Mouse (Mus musculus): ENCODE measurements around the gene Pbrm1. TPM values are rescaled to one million over a fixed set of nuclear protein-coding genes. Genes with fewer than 3 reads are reported as not detected.
A peak's percentile ranks its signal among the peaks of the same experiment; 100 is the strongest.

Gene Pbrm1
- polyA plus RNA-seq, 1 experiment from 2014 or later = 84.6 TPM

- Histone ChIP-seq H3K4me2 (ENCODE audit: low read depth, low read length) (no peak overlapping the region), H3K27ac (replicated peaks; ENCODE audit: low read depth, low read length) (no peak overlapping the region), H3K4me3 (ENCODE audit: low read depth, low read length) (no peak overlapping the region), H3K9ac (ENCODE audit: low read depth, low read length) (no peak overlapping the region), H3K36me3 (ENCODE audit: control insufficient read depth, insufficient read depth, low read length) (no peaks in the 10 kb centered on the region), H3K9me3 (ENCODE audit: control insufficient read depth, low read length) (no peaks in the 10 kb centered on the region), H3K4me1 (ENCODE audit: control insufficient read depth, insufficient read depth, low read length) (peaks cover 5% of the 10 kb centered on the region; the same call in 1 of the 2 replicates), H3K27me3 (replicated peaks; ENCODE audit: control insufficient read depth, insufficient read depth, low read length) (no peaks in the 10 kb centered on the region)
- DNase-seq (ENCODE audit: low spot score) = no peak
- ATAC-seq (ENCODE audit: low read depth) = no peak
- 80% methylated on average over 8 of the region's 8 CpGs for WGBS
These were observed 145.1 kb downstream of the Pbrm1 start for GRCm38 (mm10) chr14:31164067-31164466.

DNA sequence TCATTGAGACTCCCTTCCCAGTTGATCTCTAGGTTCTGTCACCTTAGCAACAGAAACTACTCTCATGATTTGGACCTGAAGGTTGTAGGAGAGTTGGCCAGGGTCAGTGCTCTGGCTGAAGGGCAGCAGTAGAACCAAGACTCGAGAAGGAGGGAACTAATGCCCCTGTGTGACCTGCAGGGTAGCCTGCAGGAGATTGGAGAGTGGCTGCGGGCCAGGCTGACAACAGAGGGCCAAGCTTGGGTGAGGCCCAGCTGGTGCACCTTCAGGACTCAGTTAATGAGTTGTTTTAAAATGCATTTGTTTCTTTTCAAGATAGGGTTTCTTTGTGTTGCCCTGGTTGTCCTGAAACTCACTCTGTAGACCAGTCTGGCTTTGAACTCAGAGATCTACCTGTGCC, 146.1 kb downstream of the Pbrm1 start:
- no peak overlapping the region for H3K27ac ChIP-seq (replicated peaks; ENCODE audit: low read depth, low read length)
- DNase-seq (ENCODE audit: low spot score) (no peak), ATAC-seq (ENCODE audit: low read depth) (no peak)
- H3K9me3 ChIP-seq (ENCODE audit: control insufficient read depth, low read length) = no peaks in the 10 kb centered on the region
- no peak overlapping the region for H3K9ac ChIP-seq (ENCODE audit: low read depth, low read length)
- H3K36me3 ChIP-seq (ENCODE audit: control insufficient read depth, insufficient read depth, low read length) = 0 out of 2 replicates have a peak, but pooled peaks cover 5% of the 10 kb centered on the region
- no peak overlapping the region for H3K4me3 ChIP-seq (ENCODE audit: low read depth, low read length)
- no peak overlapping the region for H3K4me2 ChIP-seq (ENCODE audit: low read depth, low read length)
- no peaks in the 10 kb centered on the region for H3K27me3 ChIP-seq (replicated peaks; ENCODE audit: control insufficient read depth, insufficient read depth, low read length)
- H3K4me1 ChIP-seq (ENCODE audit: control insufficient read depth, insufficient read depth, low read length) = peaks cover 5% of the 10 kb centered on the region; the same call in 1 of the 2 replicates
- WGBS = 48% methylated on average over 2 of the region's 2 CpGs

DNA sequence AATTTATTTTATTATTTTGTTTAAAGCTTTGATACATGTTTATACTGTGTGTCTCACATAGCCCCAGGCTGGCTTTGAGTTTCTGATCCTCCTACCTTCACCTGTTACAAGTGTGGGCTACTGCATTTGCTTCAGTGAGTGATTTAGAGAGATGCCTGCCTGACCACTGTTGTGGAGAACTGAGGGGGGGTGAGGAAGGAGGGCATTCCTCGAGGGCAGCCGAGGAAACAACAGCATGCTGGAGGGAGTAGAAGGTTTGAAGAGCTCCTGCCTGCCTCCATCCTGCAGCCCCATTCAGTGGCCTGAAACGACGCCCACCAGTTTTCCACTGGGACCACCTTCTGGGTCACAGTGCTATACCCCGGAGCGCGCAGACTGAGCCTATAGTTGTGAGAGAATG, 146.5 kb downstream of the Pbrm1 start:
- ATAC-seq (ENCODE audit: low read depth) (no peak), DNase-seq (ENCODE audit: low spot score) (no peak)
- 57% methylated on average over 7 of the region's 7 CpGs for WGBS
- H3K36me3 ChIP-seq (ENCODE audit: control insufficient read depth, insufficient read depth, low read length) = peaks cover 9% of the 10 kb centered on the region; the same call in 1 of the 2 replicates
- no peak overlapping the region for H3K9ac ChIP-seq (ENCODE audit: low read depth, low read length)
- no peak overlapping the region for H3K4me2 ChIP-seq (ENCODE audit: low read depth, low read length)
- no peak overlapping the region for H3K27ac ChIP-seq (replicated peaks; ENCODE audit: low read depth, low read length)
- no peak overlapping the region for H3K4me3 ChIP-seq (ENCODE audit: low read depth, low read length)
- H3K27me3 ChIP-seq (replicated peaks; ENCODE audit: control insufficient read depth, insufficient read depth, low read length) = no peaks in the 10 kb centered on the region
- H3K4me1 ChIP-seq (ENCODE audit: control insufficient read depth, insufficient read depth, low read length) = peaks cover 5% of the 10 kb centered on the region; the same call in 1 of the 2 replicates
- no peaks in the 10 kb centered on the region for H3K9me3 ChIP-seq (ENCODE audit: control insufficient read depth, low read length)

- H3K4me3 ChIP-seq (ENCODE audit: low read depth, low read length) = no peak overlapping the region
- no peak overlapping the region for H3K9ac ChIP-seq (ENCODE audit: low read depth, low read length)
- 0 out of 2 replicates have a peak overlapping the region, but pooled peaks have one; percentile 33 for H3K27ac ChIP-seq (replicated peaks; ENCODE audit: low read depth, low read length)
- peaks cover 16% of the 10 kb centered on the region for H3K36me3 ChIP-seq (ENCODE audit: control insufficient read depth, insufficient read depth, low read length)
- H3K9me3 ChIP-seq (ENCODE audit: control insufficient read depth, low read length) = no peaks in the 10 kb centered on the region
- no peaks in the 10 kb centered on the region for H3K27me3 ChIP-seq (replicated peaks; ENCODE audit: control insufficient read depth, insufficient read depth, low read length)
- no peak for ATAC-seq (ENCODE audit: low read depth)
- peaks cover 5% of the 10 kb centered on the region; the same call in 1 of the 2 replicates for H3K4me1 ChIP-seq (ENCODE audit: control insufficient read depth, insufficient read depth, low read length)
- peak overlapping the region; percentile 8; the same call in 1 of the 2 replicates for H3K4me2 ChIP-seq (ENCODE audit: low read depth, low read length)
- peak; percentile 26 for DNase-seq (ENCODE audit: low spot score)
- WGBS = 55% methylated on average over 10 of the region's 10 CpGs
These were observed 147.2 kb downstream of the Pbrm1 start for GRCm38 (mm10) chr14:31165991-31166630.

DNA sequence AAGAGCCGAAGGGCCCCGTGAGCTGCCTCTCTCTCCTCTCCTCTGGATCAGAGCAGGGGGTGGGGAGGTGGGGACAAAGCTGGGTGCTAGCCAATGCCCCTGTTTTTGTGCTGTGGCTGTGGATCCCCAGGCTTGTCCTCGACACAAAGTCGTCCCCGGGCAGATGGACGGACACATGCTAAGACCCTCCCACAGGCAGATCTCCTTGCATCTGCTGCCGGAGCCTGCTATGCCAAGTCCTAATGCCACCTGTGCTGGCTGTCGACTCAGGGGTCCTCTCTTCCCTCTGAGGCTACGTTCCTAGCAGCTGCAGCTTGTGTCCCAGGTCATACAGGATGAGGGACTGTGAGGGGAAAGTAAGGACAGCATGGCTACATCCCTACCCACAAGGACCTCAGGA, 147.9 kb downstream of the Pbrm1 start:
- DNase-seq (ENCODE audit: low spot score) (no peak), ATAC-seq (ENCODE audit: low read depth) (no peak)
- Histone ChIP-seq H3K4me2 (ENCODE audit: low read depth, low read length) (peak overlapping the region; percentile 23; the same call in 1 of the 2 replicates), H3K9ac (ENCODE audit: low read depth, low read length) (0 out of 2 replicates have a peak overlapping the region, but pooled peaks have one; percentile 2), H3K4me3 (ENCODE audit: low read depth, low read length) (peak overlapping the region; percentile 10; the same call in 1 of the 2 replicates), H3K27ac (replicated peaks; ENCODE audit: low read depth, low read length) (peak overlapping the region; percentile 33; the same call in 1 of the 2 replicates), H3K4me1 (ENCODE audit: control insufficient read depth, insufficient read depth, low read length) (peaks cover 5% of the 10 kb centered on the region; the same call in 1 of the 2 replicates), H3K27me3 (replicated peaks; ENCODE audit: control insufficient read depth, insufficient read depth, low read length) (no peaks in the 10 kb centered on the region), H3K36me3 (ENCODE audit: control insufficient read depth, insufficient read depth, low read length) (peaks cover 23% of the 10 kb centered on the region), H3K9me3 (ENCODE audit: control insufficient read depth, low read length) (no peaks in the 10 kb centered on the region)
- 56% methylated on average over 9 of the region's 9 CpGs for WGBS

DNA sequence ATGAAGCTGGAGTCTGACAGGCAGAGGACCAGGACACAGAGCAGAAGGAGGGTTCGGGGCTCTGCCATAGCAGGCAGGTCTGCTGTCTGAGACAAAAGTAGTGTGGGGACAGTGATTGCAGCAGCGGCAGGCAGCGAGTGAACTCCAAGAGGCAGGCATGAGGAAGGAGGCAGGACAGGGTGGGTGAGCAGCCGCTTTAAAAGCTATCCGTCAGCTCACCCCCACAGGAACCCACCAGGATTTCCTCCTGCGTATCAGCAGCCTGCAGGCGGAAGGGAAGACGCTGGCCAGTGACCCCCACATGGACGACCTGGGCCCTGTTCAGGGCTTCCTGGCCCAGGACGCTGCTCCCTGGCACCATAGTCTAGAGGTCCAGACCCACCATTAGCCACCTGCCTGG, 149.5 kb downstream of the Pbrm1 start, which contains the start of gene Stab1:
TSS of gene Stab1 (minus strand) at position 217 of the 400 bp plus-strand sequence.
- Histone ChIP-seq H3K27ac (replicated peaks; ENCODE audit: low read depth, low read length) (peak within 1 kb of the TSS; percentile 11; the same call in 1 of the 2 replicates), H3K36me3 (ENCODE audit: control insufficient read depth, insufficient read depth, low read length) (peaks cover 39% of the 10 kb centered on the region), H3K4me2 (ENCODE audit: low read depth, low read length) (peak within 1 kb of the TSS; percentile 23; the same call in 1 of the 2 replicates), H3K4me3 (ENCODE audit: low read depth, low read length) (peak within 1 kb of the TSS; percentile 10), H3K9ac (ENCODE audit: low read depth, low read length) (peak within 1 kb of the TSS; percentile 26; the same call in 1 of the 2 replicates), H3K9me3 (ENCODE audit: control insufficient read depth, low read length) (no peaks in the 10 kb centered on the region), H3K4me1 (ENCODE audit: control insufficient read depth, insufficient read depth, low read length) (peaks cover 5% of the 10 kb centered on the region; the same call in 1 of the 2 replicates), H3K27me3 (replicated peaks; ENCODE audit: control insufficient read depth, insufficient read depth, low read length) (no peaks in the 10 kb centered on the region)
- ATAC-seq (ENCODE audit: low read depth) (no peak), DNase-seq (ENCODE audit: low spot score) (no peak)
- WGBS = 41% methylated on average over 10 of the region's 10 CpGs

DNA sequence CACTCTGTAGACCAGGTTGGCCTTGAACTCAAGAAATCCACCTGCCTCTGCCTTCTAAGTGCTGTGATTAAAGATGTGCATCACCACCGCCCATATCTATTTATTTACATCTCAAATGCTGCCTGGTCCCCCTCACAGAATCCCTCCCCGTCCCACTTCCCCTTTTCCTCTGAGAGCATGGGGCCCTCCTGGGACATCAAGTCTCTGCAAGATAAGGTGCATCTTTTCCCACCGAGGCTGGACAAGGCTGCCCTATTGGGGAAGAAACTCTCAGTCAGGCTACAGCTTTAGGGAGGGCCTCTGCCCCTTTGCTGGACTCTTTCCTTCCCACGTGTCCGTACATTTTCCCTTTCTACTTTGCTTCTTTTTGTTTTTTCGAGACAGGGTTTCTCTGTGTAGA, 150.6 kb downstream of the Pbrm1 start:
- no peak overlapping the region for H3K4me3 ChIP-seq (ENCODE audit: low read depth, low read length)
- H3K4me2 ChIP-seq (ENCODE audit: low read depth, low read length) = no peak overlapping the region
- H3K27ac ChIP-seq (replicated peaks; ENCODE audit: low read depth, low read length) = no peak overlapping the region
- 83% methylated on average over 6 of the region's 6 CpGs for WGBS
- H3K27me3 ChIP-seq (replicated peaks; ENCODE audit: control insufficient read depth, insufficient read depth, low read length) = no peaks in the 10 kb centered on the region
- no peaks in the 10 kb centered on the region for H3K9me3 ChIP-seq (ENCODE audit: control insufficient read depth, low read length)
- DNase-seq (ENCODE audit: low spot score) (no peak), ATAC-seq (ENCODE audit: low read depth) (no peak)
- peaks cover 50% of the 10 kb centered on the region for H3K36me3 ChIP-seq (ENCODE audit: control insufficient read depth, insufficient read depth, low read length)
- H3K4me1 ChIP-seq (ENCODE audit: control insufficient read depth, insufficient read depth, low read length) = peaks cover 5% of the 10 kb centered on the region; the same call in 1 of the 2 replicates
- no peak overlapping the region for H3K9ac ChIP-seq (ENCODE audit: low read depth, low read length)

DNA sequence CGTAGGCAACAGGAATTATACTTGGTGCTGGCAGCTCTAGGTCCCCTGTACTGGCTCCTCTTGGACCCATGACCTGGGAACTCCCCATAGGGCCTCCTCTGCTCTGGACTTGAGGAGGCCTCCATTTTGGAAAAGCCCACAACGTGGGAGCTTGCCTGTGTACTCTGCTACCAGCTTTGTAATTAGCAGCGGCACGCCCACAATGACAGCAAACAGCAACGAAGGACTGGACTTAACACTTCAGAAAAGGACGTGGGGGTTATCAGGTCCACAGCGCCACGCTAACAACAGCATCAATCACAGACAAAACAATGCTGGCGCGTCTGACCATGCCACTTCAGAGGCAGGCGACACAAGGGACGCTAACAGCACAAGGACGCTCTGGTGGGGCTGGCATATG, 152.0 kb downstream of the Pbrm1 start:
- Histone ChIP-seq H3K9me3 (ENCODE audit: control insufficient read depth, low read length) (no peaks in the 10 kb centered on the region), H3K4me1 (ENCODE audit: control insufficient read depth, insufficient read depth, low read length) (peaks cover 5% of the 10 kb centered on the region; the same call in 1 of the 2 replicates), H3K4me2 (ENCODE audit: low read depth, low read length) (no peak overlapping the region), H3K27ac (replicated peaks; ENCODE audit: low read depth, low read length) (no peak overlapping the region), H3K9ac (ENCODE audit: low read depth, low read length) (no peak overlapping the region), H3K27me3 (replicated peaks; ENCODE audit: control insufficient read depth, insufficient read depth, low read length) (no peaks in the 10 kb centered on the region), H3K4me3 (ENCODE audit: low read depth, low read length) (no peak overlapping the region), H3K36me3 (ENCODE audit: control insufficient read depth, insufficient read depth, low read length) (peaks cover 64% of the 10 kb centered on the region)
- 86% methylated on average over 13 of the region's 13 CpGs for WGBS
- ATAC-seq (ENCODE audit: low read depth) (no peak), DNase-seq (ENCODE audit: low spot score) (no peak)

Data from embryonic facial prominence, embryonic 14.5 days (tissue).